Mouse (Mus musculus): ENCODE data around the gene Fam234a. TPM values are rescaled to one million over a fixed set of nuclear protein-coding genes. Genes with fewer than 3 reads are reported as not detected.

The Fam234a gene
- polyA plus RNA-seq, 1 experiment from 2014 or later: 123 TPM

Other genes with a start within 250 kb of the Fam234a start
- 13.0 and 18.0 TPM in 2 replicates for gene Rab11fip3, start 174.7 kb downstream of the Fam234a start, polyA plus RNA-seq (2015; fragmentation: Nextera tagmentation; extraction: Ambion mirVana)
- gene Decr2, start 153.9 kb downstream of the Fam234a start, polyA plus RNA-seq (2015; fragmentation: Nextera tagmentation; extraction: Ambion mirVana): 49.6 and 51.5 TPM in 2 replicates
- 92.1 and 97.1 TPM in 2 replicates for gene Nme4, start 148.6 kb downstream of the Fam234a start, polyA plus RNA-seq (2015; fragmentation: Nextera tagmentation; extraction: Ambion mirVana)
- gene Tmem8, start 130.9 kb downstream of the Fam234a start, polyA plus RNA-seq (2015; fragmentation: Nextera tagmentation; extraction: Ambion mirVana): 12.1 and 15.1 TPM in 2 replicates
- 242 and 260 TPM in 2 replicates for gene Mrpl28, start 120.7 kb downstream of the Fam234a start, polyA plus RNA-seq (2015; fragmentation: Nextera tagmentation; extraction: Ambion mirVana)
- 5.9 and 6.6 TPM in 2 replicates for gene Axin1, start 105.6 kb downstream of the Fam234a start, polyA plus RNA-seq (2015; fragmentation: Nextera tagmentation; extraction: Ambion mirVana)
- 104 and 149 TPM in 2 replicates for gene Pdia2, start 45.2 kb downstream of the Fam234a start, polyA plus RNA-seq (2015; fragmentation: Nextera tagmentation; extraction: Ambion mirVana)
- gene Rgs11, start 41.3 kb downstream of the Fam234a start, polyA plus RNA-seq (2015; fragmentation: Nextera tagmentation; extraction: Ambion mirVana): 13.4 and 15.2 TPM in 2 replicates
- 14.8 and 17.3 TPM in 2 replicates for gene Arhgdig, start 36.5 kb downstream of the Fam234a start, polyA plus RNA-seq (2015; fragmentation: Nextera tagmentation; extraction: Ambion mirVana)
- 68.2 and 72.2 TPM in 2 replicates for gene Luc7l, start 8.7 kb upstream of the Fam234a start, polyA plus RNA-seq (2015; fragmentation: Nextera tagmentation; extraction: Ambion mirVana)
- 1.5 and 1.6 TPM in 2 replicates for gene Neurl1b, start 170.6 kb upstream of the Fam234a start, polyA plus RNA-seq (2015; fragmentation: Nextera tagmentation; extraction: Ambion mirVana)